Mouse (Mus musculus): ENCODE measurements around the gene Zbed3.

DNA sequence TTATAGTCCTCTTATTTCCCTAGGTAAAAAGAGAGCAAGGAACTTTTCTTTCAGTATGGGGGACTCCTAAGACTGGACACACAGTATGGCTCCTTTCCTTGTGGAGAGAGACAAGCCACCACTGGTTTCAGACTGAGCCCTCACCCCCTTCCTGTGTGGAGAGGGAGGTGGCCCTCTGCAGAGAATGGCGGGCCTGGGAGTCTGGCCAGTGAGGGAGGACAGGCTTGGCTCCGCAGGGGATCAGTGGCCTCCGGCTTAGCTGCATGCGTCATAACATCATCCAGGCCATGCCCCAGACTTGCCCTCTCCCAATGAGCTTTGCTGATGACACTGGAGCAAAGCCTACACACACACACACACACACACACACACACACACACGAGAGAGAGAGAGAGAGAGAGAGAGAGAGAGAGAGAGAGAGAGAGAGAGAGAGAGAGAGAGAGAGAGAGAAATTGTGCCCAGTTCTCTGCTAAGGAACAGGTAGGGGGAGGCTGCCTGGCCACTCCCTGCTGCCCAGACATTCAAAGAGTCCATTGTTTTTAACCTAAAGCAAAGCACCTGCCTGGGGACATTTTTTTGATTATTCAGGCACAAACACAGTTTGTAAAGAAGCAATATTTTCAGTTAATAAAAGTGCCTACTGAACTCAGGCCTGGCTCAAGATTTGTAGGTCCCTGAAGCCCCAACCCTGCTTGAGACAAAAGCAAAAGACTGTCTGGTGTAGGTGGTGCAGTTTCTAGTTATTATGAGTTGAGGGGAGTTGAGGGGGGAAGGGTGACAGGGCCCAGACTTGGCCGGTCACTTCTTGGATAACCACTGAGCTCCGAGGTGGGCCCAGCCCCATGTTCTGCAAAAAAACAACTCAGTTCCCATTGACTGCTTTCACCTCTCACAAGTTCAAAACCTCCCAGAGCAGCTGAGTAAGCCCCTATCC is 41.4 kb upstream of the Zbed3 start:
- no peak for TF ChIP-seq CTCF (conservative IDR thresholded peaks at IDR 0.05; ENCODE audit: low read length)
- no peak for TF ChIP-seq NANOG (IDR thresholded peaks at IDR 0.05; ENCODE audit: borderline replicate concordance, low read length)
- no peak for TF ChIP-seq POU5F1 (IDR thresholded peaks at IDR 0.05; ENCODE audit: borderline replicate concordance, low read length)

All from E14TG2a.4 (cell line).